In the genomic region with DNA sequence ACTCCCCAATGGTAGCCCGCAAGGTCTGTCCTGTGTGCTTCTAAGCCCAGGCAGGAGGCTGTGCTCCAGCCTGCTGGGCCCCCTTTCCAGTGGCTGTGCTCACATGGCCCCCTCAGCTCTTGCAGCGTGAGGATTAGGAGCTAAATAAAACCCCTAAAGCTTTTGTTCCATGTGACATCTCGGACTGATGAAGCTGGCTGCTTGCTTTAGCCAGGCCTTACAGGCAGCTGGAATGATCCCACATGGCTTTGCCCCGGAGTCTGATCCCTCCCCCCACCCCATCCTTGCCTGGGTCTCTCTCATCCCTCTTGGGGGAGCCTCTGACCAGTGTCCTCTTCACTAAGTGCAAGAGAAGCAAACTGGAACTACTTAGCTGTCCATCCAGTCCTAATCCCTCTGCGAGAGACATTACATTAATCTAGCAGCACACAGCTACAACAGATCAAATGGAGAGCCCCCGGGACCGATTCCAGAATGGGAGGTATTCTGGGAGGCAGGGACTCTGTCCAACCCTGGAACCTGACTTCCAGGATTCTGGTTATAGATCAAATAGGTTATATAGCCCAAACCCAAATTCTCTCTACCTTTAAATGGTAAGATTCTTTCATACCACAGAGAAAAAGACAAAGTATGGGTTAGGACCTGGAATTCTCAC, we compare ENCODE assay signal across 9 mouse cellular contexts.
A peak's percentile ranks its signal among the peaks of the same experiment; 100 is the strongest.
DNase-seq lines count a peak whose midpoint lies in the region; ATAC-seq and TF ChIP-seq lines count a peak whose summit lies in the region.
"Had no signal": no experiment of that assay in that cellular context is flagged by ENCODE, and none has a peak within 500 bp of the region (broad histone marks: within the 10 kb centered on the region; RNA-seq: fewer than 3 reads in every experiment).

No protein-coding gene starts in this region.

- DNase-seq in lung, postnatal 0 days (ENCODE audit: low spot score) = no peak
- no peak for DNase-seq in layer of hippocampus, adult 9-10 months (ENCODE audit: low spot score)
- no peak for DNase-seq in ovary, postnatal 14 days (ENCODE audit: low spot score)

- H3K4me2 ChIP-seq in lung, embryonic 15.5 days = no peak overlapping the region
- H3K4me2 ChIP-seq in lung, postnatal 0 days (replicated peaks; ENCODE audit: low read depth, low read length) = no peak overlapping the region
- H3K4me2 ChIP-seq in heart, embryonic 11.5 days = no peak overlapping the region
- no peak overlapping the region for H3K4me2 ChIP-seq in limb, embryonic 12.5 days
- no peak overlapping the region for H3K4me2 ChIP-seq in stomach, embryonic 15.5 days
- H3K4me2 ChIP-seq: liver, embryonic 15.5 days had no signal

- no peak overlapping the region for H3K9ac ChIP-seq in lung, embryonic 15.5 days
- H3K9ac ChIP-seq in lung, postnatal 0 days (replicated peaks; ENCODE audit: low read depth) = no peak overlapping the region
- H3K9ac ChIP-seq in heart, embryonic 11.5 days (ENCODE audit: low read depth, low read length) = peak overlapping the region; percentile 40; the same call in 1 of the 2 replicates
- H3K9ac ChIP-seq in limb, embryonic 12.5 days (replicated peaks) = no peak overlapping the region
- H3K9ac ChIP-seq in stomach, embryonic 15.5 days = no peak overlapping the region
- H3K9ac ChIP-seq: liver, embryonic 15.5 days had no signal

- no peak for ATAC-seq in lung, embryonic 15.5 days (ENCODE audit: borderline replicate concordance, extremely low read depth, low FRiP score, low TSS enrichment)
- no peak for ATAC-seq in lung, postnatal 0 days
- ATAC-seq in heart, embryonic 11.5 days (replicated peaks; ENCODE audit: insufficient number of reproducible peaks, low FRiP score, low TSS enrichment) = no peak
- ATAC-seq in limb, embryonic 12.5 days (ENCODE audit: insufficient number of reproducible peaks, insufficient read depth, low FRiP score, low TSS enrichment, low read depth) = peak; percentile 63; the same call in 1 of the 2 replicates
- peak; percentile 16; the same call in 1 of the 2 replicates for ATAC-seq in stomach, embryonic 15.5 days (ENCODE audit: insufficient read depth, low FRiP score, low read depth)
- no peak for ATAC-seq in erythroblast, adult 5-6 weeks (replicated peaks; ENCODE audit: low FRiP score, poor library complexity, severe bottlenecking)

- 46% methylated on average over 7 of the region's 7 CpGs for WGBS in lung, embryonic 15.5 days
- 57% methylated on average over 7 of the region's 7 CpGs for WGBS in lung, postnatal 0 days
- WGBS in heart, embryonic 11.5 days (ENCODE audit: insufficient replicate concordance) = 57% methylated on average over 7 of the region's 7 CpGs
- 46% methylated on average over 7 of the region's 7 CpGs for WGBS in limb, embryonic 12.5 days
- 27% methylated on average over 7 of the region's 7 CpGs for WGBS in stomach, embryonic 15.5 days

- peaks cover 50% of the 10 kb centered on the region for H3K4me1 ChIP-seq in lung, embryonic 15.5 days
- H3K4me1 ChIP-seq in lung, postnatal 0 days (ENCODE audit: insufficient read depth, low read depth, low read length) = peaks cover 6% of the 10 kb centered on the region; the same call in 1 of the 2 replicates
- H3K4me1 ChIP-seq in heart, embryonic 11.5 days (ENCODE audit: control insufficient read depth, insufficient read depth, low read length) = peaks cover 58% of the 10 kb centered on the region
- H3K4me1 ChIP-seq in limb, embryonic 12.5 days (replicated peaks) = peaks cover 71% of the 10 kb centered on the region
- H3K4me1 ChIP-seq in stomach, embryonic 15.5 days = peaks cover 63% of the 10 kb centered on the region

- peak overlapping the region; percentile 51; the same call in 1 of the 2 replicates for H3K27ac ChIP-seq in lung, embryonic 15.5 days
- no peak overlapping the region for H3K27ac ChIP-seq in lung, postnatal 0 days (ENCODE audit: low read length)
- H3K27ac ChIP-seq in heart, embryonic 11.5 days (ENCODE audit: low read depth, low read length) = peak overlapping the region; percentile 18; the same call in 1 of the 2 replicates
- peak overlapping the region; percentile 7; the same call in 1 of the 2 replicates for H3K27ac ChIP-seq in limb, embryonic 12.5 days
- peak overlapping the region; percentile 77 for H3K27ac ChIP-seq in stomach, embryonic 15.5 days
- H3K27ac ChIP-seq: liver, embryonic 15.5 days had no signal

- no peaks in the 10 kb centered on the region for H3K9me3 ChIP-seq in lung, embryonic 15.5 days
- no peaks in the 10 kb centered on the region for H3K9me3 ChIP-seq in lung, postnatal 0 days (ENCODE audit: low read length)
- no peaks in the 10 kb centered on the region for H3K9me3 ChIP-seq in heart, embryonic 11.5 days (replicated peaks; ENCODE audit: control insufficient read depth, low read length)
- no peaks in the 10 kb centered on the region for H3K9me3 ChIP-seq in limb, embryonic 12.5 days
- no peaks in the 10 kb centered on the region for H3K9me3 ChIP-seq in stomach, embryonic 15.5 days
- H3K9me3 ChIP-seq: liver, embryonic 15.5 days had no signal

- H3K36me3 ChIP-seq in lung, embryonic 15.5 days = 0 out of 2 replicates have a peak, but pooled peaks cover 4% of the 10 kb centered on the region
- no peaks in the 10 kb centered on the region for H3K36me3 ChIP-seq in lung, postnatal 0 days (ENCODE audit: insufficient read depth, low read length)
- H3K36me3 ChIP-seq in heart, embryonic 11.5 days (ENCODE audit: control insufficient read depth, insufficient read depth, low read length) = 0 out of 2 replicates have a peak, but pooled peaks cover 2% of the 10 kb centered on the region
- peaks cover 14% of the 10 kb centered on the region for H3K36me3 ChIP-seq in limb, embryonic 12.5 days
- no peaks in the 10 kb centered on the region for H3K36me3 ChIP-seq in stomach, embryonic 15.5 days
- H3K36me3 ChIP-seq: liver, embryonic 15.5 days had no signal

- H3K4me3 ChIP-seq in lung, embryonic 15.5 days = no peak overlapping the region
- no peak overlapping the region for H3K4me3 ChIP-seq in lung, postnatal 0 days (ENCODE audit: low read depth, low read length)
- no peak overlapping the region for H3K4me3 ChIP-seq in heart, embryonic 11.5 days (ENCODE audit: low read depth, low read length)
- no peak overlapping the region for H3K4me3 ChIP-seq in limb, embryonic 12.5 days (replicated peaks)
- H3K4me3 ChIP-seq in stomach, embryonic 15.5 days (replicated peaks) = no peak overlapping the region
- H3K4me3 ChIP-seq: liver, embryonic 15.5 days had no signal

- TF ChIP-seq EP300 in lung, postnatal 0 days (IDR thresholded peaks at IDR 0.05) = no peak

- TF ChIP-seq CTCF in lung, postnatal 0 days (IDR thresholded peaks at IDR 0.05) = no peak

- H3K27me3 ChIP-seq in lung, embryonic 15.5 days = no peaks in the 10 kb centered on the region
- H3K27me3 ChIP-seq in lung, postnatal 0 days (replicated peaks; ENCODE audit: insufficient read depth, low read length) = no peaks in the 10 kb centered on the region
- no peaks in the 10 kb centered on the region for H3K27me3 ChIP-seq in heart, embryonic 11.5 days (ENCODE audit: control insufficient read depth, insufficient read depth, low read length)
- H3K27me3 ChIP-seq in limb, embryonic 12.5 days = no peaks in the 10 kb centered on the region
- H3K27me3 ChIP-seq in stomach, embryonic 15.5 days (replicated peaks) = no peaks in the 10 kb centered on the region

Comparison
In these comparisons a context has a peak if more than half of its experiments do, and no peak if none do; other contexts are left out.
1. ATAC-seq: peak in limb, embryonic 12.5 days (single experiment) and stomach, embryonic 15.5 days (single experiment); none in lung, embryonic 15.5 days (single experiment), lung, postnatal 0 days (single experiment), heart, embryonic 11.5 days (single experiment) and erythroblast, adult 5-6 weeks (single experiment).